Mouse (Mus musculus) midbrain, postnatal 0 days (tissue): ENCODE measurements around the gene Slc16a8. TPM values are rescaled to one million over a fixed set of nuclear protein-coding genes. Genes with fewer than 3 reads are reported as not detected.

Experiments
- ATAC-seq: fragments of 200-750 bp; cut with Nextera tagmentation; 2 replicates; pipeline ENCODE4 v1.8.0; 2017; ENCODE audit warnings: moderate number of reproducible peaks, mild to moderate bottlenecking, moderate TSS enrichment, moderate library complexity; ENCODE audit not compliant: low FRiP score
- DNase-seq: peaks from one replicate; pipeline ENCODE4 v3.0.0-alpha.2; 2015; ENCODE audit warnings: low spot score
- H3K27ac ChIP-seq: fragments of 300-500 bp; sonication (generic); 2 replicates; pipeline ENCODE4 v1.5.1; 2014; ENCODE audit warnings: low read depth, mild to moderate bottlenecking, low read length, mixed read lengths
- H3K27me3 ChIP-seq: fragments of 300-500 bp; sonication (generic); 2 replicates; pipeline ENCODE4 v1.6.1; 2014; ENCODE audit warnings: low read length, control low read depth, mixed read lengths; ENCODE audit not compliant: insufficient read depth
- H3K36me3 ChIP-seq: fragments of 300-500 bp; sonication (generic); 2 replicates; pipeline ENCODE4 v1.6.1; 2014; ENCODE audit warnings: low read length, control low read depth, mixed read lengths; ENCODE audit not compliant: insufficient read depth
- H3K4me1 ChIP-seq: fragments of 300-500 bp; sonication (generic); 2 replicates; pipeline ENCODE4 v1.6.1; 2014; ENCODE audit warnings: mild to moderate bottlenecking, control low read depth, antibody characterized with exemption, low read length, mixed read lengths; ENCODE audit not compliant: insufficient read depth
- H3K4me2 ChIP-seq: fragments of 300-500 bp; sonication (generic); 2 replicates; pipeline ENCODE4 v1.6.1; 2014; ENCODE audit warnings: low read depth, mild to moderate bottlenecking, low read length, mixed read lengths; ENCODE audit not compliant: poor library complexity, severe bottlenecking
- H3K4me3 ChIP-seq: fragments of 300-500 bp; sonication (generic); 2 replicates; pipeline ENCODE4 v1.5.1; 2014; ENCODE audit warnings: low read depth, mild to moderate bottlenecking, low read length, moderate library complexity
- H3K9ac ChIP-seq: fragments of 300-500 bp; sonication (generic); replicated peaks from 2 replicates; pipeline ENCODE4 v1.6.1; 2014; ENCODE audit warnings: mild to moderate bottlenecking, low read length, moderate library complexity, mixed read lengths; ENCODE audit not compliant: poor library complexity, severe bottlenecking
- H3K9me3 ChIP-seq: fragments of 300-500 bp; sonication (generic); 2 replicates; pipeline ENCODE4 v1.6.1; 2016; ENCODE audit warnings: low read length, control low read depth
- CTCF ChIP-seq: IDR thresholded peaks from 2 replicates; pipeline ENCODE4 v1.5.1; 2016; ENCODE audit warnings: antibody characterized with exemption, mild to moderate bottlenecking
- WGBS: fragments of 180-500 bp; shearing (Covaris S2); extraction: QIAGEN DNeasy Blood & Tissue Kit; methylation state at CpG from one replicate; pipeline ENCODE4 v1.1.7; 2014; 5-methylcytosine and 5-hydroxymethylcytosine counted together
- polyA plus RNA-seq: library from polyadenylated mRNA; unstranded; fragments of >200 nt; fragmentation: Nextera tagmentation; extraction: Ambion mirVana; gene quantifications from 2 replicates; pipeline ENCODE4 v1.2.1, GENCODE M21; 2015
- total RNA-seq: library from RNA; depleted of rRNA; stranded (reverse); fragments of >200 nt; gene quantifications from 2 replicates; pipeline ENCODE4 v1.2.3, GENCODE M21; 2014

Slc16a8 gene
- total and polyA plus RNA-seq, 2 experiments from 2014 or later, result 0.54 to 0.93 TPM

DNA sequence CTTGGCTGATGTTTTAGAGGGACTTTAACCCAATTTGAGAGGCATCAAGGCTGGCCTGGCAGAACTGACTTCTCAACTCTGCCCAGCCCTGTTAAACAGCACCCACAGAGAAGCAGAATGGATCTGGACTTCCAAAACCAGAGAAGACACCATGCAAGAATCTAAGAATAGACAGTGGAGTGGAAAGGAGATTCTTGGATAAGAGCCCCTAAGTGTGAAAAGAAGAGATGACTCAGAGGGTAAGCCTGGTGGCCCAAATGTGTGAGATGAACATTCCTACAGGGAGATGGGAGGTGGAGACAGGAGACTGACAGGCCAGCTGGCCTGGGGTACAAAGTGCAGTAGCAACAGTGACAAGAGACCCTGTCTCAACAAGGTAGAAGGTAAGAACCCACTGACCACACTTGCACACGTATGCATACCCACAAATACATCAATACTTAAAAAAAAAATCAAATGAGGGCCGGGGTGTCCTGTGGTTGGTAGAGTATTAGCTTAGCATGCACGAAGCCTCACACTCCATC lies 8.3 kb upstream of the Slc16a8 start:
- no peak for DNase-seq
- ATAC-seq, result no peak
- no peak overlapping the region for H3K4me3 ChIP-seq
- no peak for TF ChIP-seq CTCF
- H3K27me3 ChIP-seq, result peaks cover 18% of the 10 kb centered on the region
- H3K4me2 ChIP-seq, result peak overlapping the region; percentile 100
- H3K9ac ChIP-seq, result 0 out of 2 replicates have a peak overlapping the region, but pooled peaks have one; percentile 4
- H3K27ac ChIP-seq, result no peak overlapping the region
- WGBS, result 88% methylated on average over 3 of the region's 3 CpGs
- no peaks in the 10 kb centered on the region for H3K9me3 ChIP-seq
- 0 out of 2 replicates have a peak, but pooled peaks cover 3% of the 10 kb centered on the region for H3K4me1 ChIP-seq
- H3K36me3 ChIP-seq, result no peaks in the 10 kb centered on the region

DNA sequence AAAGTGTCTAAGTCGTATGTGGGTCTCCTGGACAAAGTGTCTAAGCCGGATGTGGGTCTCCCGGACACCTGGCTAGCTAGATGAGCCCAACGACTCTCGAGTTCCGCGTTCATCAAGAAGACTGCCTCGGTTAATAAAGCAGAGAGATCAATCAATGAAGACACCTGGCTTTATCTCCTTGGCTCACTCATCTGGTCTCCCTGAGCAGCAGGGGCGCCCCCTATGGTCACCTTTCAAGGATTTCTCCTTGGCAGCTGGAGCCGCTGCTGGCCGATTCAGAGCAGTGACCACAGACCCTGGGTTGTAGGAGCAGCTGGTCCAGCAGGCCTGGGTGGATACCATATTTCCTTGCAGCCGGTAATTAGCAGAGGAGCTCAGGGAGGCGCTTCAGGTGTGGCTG lies 7.8 kb upstream of the Slc16a8 start:
- Histone ChIP-seq H3K27me3 (peaks cover 18% of the 10 kb centered on the region), H3K36me3 (no peaks in the 10 kb centered on the region), H3K9me3 (no peaks in the 10 kb centered on the region), H3K4me3 (peak overlapping the region; percentile 63), H3K4me1 (0 out of 2 replicates have a peak, but pooled peaks cover 3% of the 10 kb centered on the region), H3K4me2 (peak overlapping the region; percentile 100), H3K9ac (0 out of 2 replicates have a peak overlapping the region, but pooled peaks have one; percentile 4), H3K27ac (no peak overlapping the region)
- WGBS, result 24% methylated on average over 13 of the region's 13 CpGs
- TF ChIP-seq CTCF, result peak; percentile 69
- ATAC-seq (no peak), DNase-seq (peak; percentile 60)

DNA sequence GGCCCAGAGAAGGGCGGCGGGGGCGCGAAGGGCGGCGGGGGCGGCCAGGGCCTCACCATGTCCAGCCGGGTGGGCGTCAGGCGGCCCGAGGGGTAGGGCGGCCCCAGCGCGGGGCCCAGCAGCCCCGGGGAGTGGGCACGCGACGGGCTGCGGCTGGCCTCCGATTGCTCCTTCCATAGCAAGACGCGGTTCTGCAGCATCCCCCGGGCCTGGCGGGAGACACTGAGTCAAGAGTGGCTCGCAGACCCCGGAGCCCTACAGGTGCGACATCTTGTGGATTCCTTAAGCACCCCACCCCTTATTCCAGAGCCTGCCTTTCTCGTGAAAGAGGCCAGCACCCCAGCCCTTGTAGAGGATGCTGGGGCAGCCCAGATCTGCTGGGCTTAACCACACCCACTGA lies 7.2 kb upstream of the Slc16a8 start:
- DNase-seq, result peak; percentile 23
- Histone ChIP-seq H3K9me3 (no peaks in the 10 kb centered on the region), H3K36me3 (no peaks in the 10 kb centered on the region), H3K27ac (peak overlapping the region; percentile 32; the same call in 1 of the 2 replicates), H3K9ac (peak overlapping the region; percentile 81), H3K4me1 (0 out of 2 replicates have a peak, but pooled peaks cover 3% of the 10 kb centered on the region), H3K27me3 (peaks cover 18% of the 10 kb centered on the region), H3K4me2 (peak overlapping the region; percentile 100), H3K4me3 (peak overlapping the region; percentile 63)
- peak; percentile 50; the same call in 1 of the 2 replicates for ATAC-seq
- WGBS, result 0% methylated on average over 8 of the region's 28 CpGs
- TF ChIP-seq CTCF, result peak; percentile 39

DNA sequence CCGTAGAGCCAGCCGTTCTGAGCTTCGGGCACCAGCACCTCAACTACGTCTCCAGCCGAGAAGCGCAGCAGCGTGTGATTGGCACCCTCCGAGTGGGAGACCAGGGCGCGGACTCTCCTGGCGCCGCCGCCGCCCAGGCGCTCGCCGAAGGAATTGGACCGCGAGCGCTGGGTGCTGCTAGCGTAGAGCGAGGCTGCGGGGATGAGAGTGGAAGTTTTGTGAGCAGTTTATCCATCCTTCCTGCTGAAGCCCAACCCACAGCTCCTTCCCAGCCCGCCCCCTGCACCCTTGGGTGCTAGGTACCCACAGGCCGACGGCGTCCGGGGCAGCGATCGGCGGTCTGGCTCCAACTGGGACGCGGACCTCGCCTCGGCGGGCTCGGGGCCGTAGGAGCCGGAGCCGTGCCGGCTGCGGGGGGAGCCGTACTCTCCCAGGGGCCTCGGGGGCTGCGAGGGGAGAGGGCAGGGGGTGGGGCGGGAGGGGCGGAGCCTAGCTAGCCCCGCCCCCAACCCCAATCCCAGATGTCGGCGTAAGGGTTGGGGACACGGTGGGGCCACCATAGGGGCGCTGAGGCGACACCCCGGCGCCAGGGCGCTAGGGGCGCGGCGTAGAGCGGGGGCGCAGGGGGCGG lies 6.6 kb upstream of the Slc16a8 start:
- Histone ChIP-seq H3K9me3 (no peaks in the 10 kb centered on the region), H3K36me3 (no peaks in the 10 kb centered on the region), H3K27ac (peak overlapping the region; percentile 32; the same call in 1 of the 2 replicates), H3K4me2 (peak overlapping the region; percentile 100), H3K4me3 (peak overlapping the region; percentile 63), H3K4me1 (0 out of 2 replicates have a peak, but pooled peaks cover 3% of the 10 kb centered on the region), H3K27me3 (peaks cover 18% of the 10 kb centered on the region), H3K9ac (peak overlapping the region; percentile 81)
- no peak for TF ChIP-seq CTCF
- DNase-seq (peak; percentile 30), ATAC-seq (peak; percentile 61)
- 1% methylated on average over 47 of the region's 62 CpGs for WGBS

DNA sequence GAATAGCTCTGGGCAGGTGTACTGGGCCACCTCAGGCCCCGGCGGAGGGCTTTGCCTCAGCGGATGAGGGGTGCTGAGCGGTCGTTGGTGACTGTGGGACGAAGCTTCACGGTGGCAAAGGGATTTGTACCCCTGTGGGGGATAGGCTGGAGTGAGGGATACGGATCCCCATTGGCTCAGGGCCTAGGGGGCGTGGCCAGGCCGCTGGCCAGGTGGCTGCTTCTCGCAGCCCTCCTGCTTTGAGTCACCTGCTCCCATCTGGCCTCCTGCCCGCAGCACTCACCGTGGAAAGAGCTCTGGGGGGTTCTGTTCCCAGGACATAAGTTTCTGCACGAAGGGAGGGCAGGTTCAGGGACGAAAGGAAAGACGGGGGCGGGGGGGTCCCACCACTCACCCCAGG lies 4.0 kb upstream of the Slc16a8 start:
- Histone ChIP-seq H3K4me1 (0 out of 2 replicates have a peak, but pooled peaks cover 3% of the 10 kb centered on the region), H3K4me2 (no peak overlapping the region), H3K9ac (no peak overlapping the region), H3K4me3 (no peak overlapping the region), H3K36me3 (no peaks in the 10 kb centered on the region), H3K9me3 (no peaks in the 10 kb centered on the region), H3K27me3 (peaks cover 20% of the 10 kb centered on the region), H3K27ac (no peak overlapping the region)
- no peak for ATAC-seq
- WGBS, result 32% methylated on average over 17 of the region's 17 CpGs
- DNase-seq, result no peak
- no peak for TF ChIP-seq CTCF

DNA sequence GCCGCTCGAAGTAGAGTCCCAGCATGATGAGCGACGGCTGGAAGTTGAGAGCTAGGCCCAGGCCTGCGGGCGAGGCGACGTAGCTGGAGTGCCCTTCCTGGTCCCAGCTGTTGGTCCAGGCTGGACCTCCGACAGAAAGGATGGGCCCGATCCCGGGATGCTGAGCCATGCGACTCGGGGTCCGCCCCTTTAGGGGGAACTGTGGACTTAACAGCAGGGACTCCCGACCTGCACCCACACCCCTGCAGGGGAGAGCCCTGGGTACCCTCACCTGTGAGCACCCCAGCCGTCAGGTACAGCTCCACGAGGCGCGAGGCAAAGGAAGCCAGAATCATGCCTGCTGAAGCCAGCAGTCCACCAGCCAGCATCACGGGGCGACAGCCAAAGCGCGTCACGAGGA lies 2.0 kb downstream of the Slc16a8 start:
- H3K27ac ChIP-seq, result no peak overlapping the region
- DNase-seq (no peak), ATAC-seq (no peak)
- H3K4me2 ChIP-seq, result peak overlapping the region; percentile 62
- TF ChIP-seq CTCF, result no peak
- WGBS, result 30% methylated on average over 24 of the region's 24 CpGs
- H3K27me3 ChIP-seq, result peaks cover 16% of the 10 kb centered on the region
- peaks cover 18% of the 10 kb centered on the region for H3K36me3 ChIP-seq
- peak overlapping the region; percentile 54 for H3K9ac ChIP-seq
- H3K4me3 ChIP-seq, result peak overlapping the region; percentile 29
- peaks cover 5% of the 10 kb centered on the region; the same call in 1 of the 2 replicates for H3K4me1 ChIP-seq
- H3K9me3 ChIP-seq, result no peaks in the 10 kb centered on the region
